Mouse (Mus musculus) heart, adult 11 months (tissue): ENCODE measurements around the gene Nfasc.
A peak's percentile ranks its signal among the peaks of the same experiment; 100 is the strongest.

Source experiments
- DNase-seq: peaks from one replicate; pipeline ENCODE4 v3.0.0; 2022

Nfasc gene

GRCm38 (mm10) chr1:132641049-132641795, 100.4 kb downstream of the Nfasc start:
- DNase-seq: no peak

GRCm38 (mm10) chr1:132640256-132640655, 101.3 kb downstream of the Nfasc start:
- DNase-seq: peak; percentile 92

GRCm38 (mm10) chr1:132637346-132637745, 104.3 kb downstream of the Nfasc start:
- DNase-seq: no peak

- peak; percentile 95 for DNase-seq
Measured at GRCm38 (mm10) chr1:132629611-132630370, 111.8 kb downstream of the Nfasc start.

GRCm38 (mm10) chr1:132628599-132628998, 113.0 kb downstream of the Nfasc start:
- no peak for DNase-seq

GRCm38 (mm10) chr1:132628183-132628582, 113.4 kb downstream of the Nfasc start:
- no peak for DNase-seq

- no peak for DNase-seq
Measured at GRCm38 (mm10) chr1:132626125-132626756, 115.4 kb downstream of the Nfasc start.

- DNase-seq: no peak
Measured at GRCm38 (mm10) chr1:132625034-132625433, 116.6 kb downstream of the Nfasc start.

- no peak for DNase-seq
Measured at GRCm38 (mm10) chr1:132624466-132624865, 117.1 kb downstream of the Nfasc start.

GRCm38 (mm10) chr1:132623641-132624336, 117.8 kb downstream of the Nfasc start:
- DNase-seq: no peak

- DNase-seq: no peak
Measured at GRCm38 (mm10) chr1:132612066-132612465, 129.5 kb downstream of the Nfasc start.

- DNase-seq: no peak
Measured at GRCm38 (mm10) chr1:132609048-132609634, 132.5 kb downstream of the Nfasc start.

GRCm38 (mm10) chr1:132602161-132602560, 139.4 kb downstream of the Nfasc start:
- DNase-seq: no peak

- no peak for DNase-seq
Measured at GRCm38 (mm10) chr1:132598024-132598423, 143.6 kb downstream of the Nfasc start.

GRCm38 (mm10) chr1:132595741-132596140, 145.9 kb downstream of the Nfasc start:
- no peak for DNase-seq

GRCm38 (mm10) chr1:132594587-132594986, 147.0 kb downstream of the Nfasc start:
- DNase-seq: peak; percentile 91

GRCm38 (mm10) chr1:132592145-132592544, 149.5 kb downstream of the Nfasc start:
- DNase-seq: no peak

- no peak for DNase-seq
Measured at GRCm38 (mm10) chr1:132591399-132591930, 150.1 kb downstream of the Nfasc start.

- no peak for DNase-seq
Measured at GRCm38 (mm10) chr1:132586679-132587201, 154.9 kb downstream of the Nfasc start.

- DNase-seq: no peak
Measured at GRCm38 (mm10) chr1:132585376-132585775, 156.2 kb downstream of the Nfasc start.

- DNase-seq: no peak
Measured at GRCm38 (mm10) chr1:132582998-132583604, 158.5 kb downstream of the Nfasc start.
